Mouse (Mus musculus): ENCODE results near the gene Sytl2. TPM values are rescaled to one million over a fixed set of nuclear protein-coding genes. Genes with fewer than 3 reads are reported as not detected.
A peak's percentile ranks its signal among the peaks of the same experiment; 100 is the strongest.

Gene Sytl2
- total RNA-seq (2021), result 1 to 10 TPM; 2.1 to 3.3 TPM
- long read RNA-seq, experiment 1, result 0 reads
- long read RNA-seq, experiment 2, partial matches to known transcripts, result 0 of 2 reads
- long read RNA-seq, experiment 2, other reads (novel, unspliced or antisense), result 1 of 2 reads

DNA sequence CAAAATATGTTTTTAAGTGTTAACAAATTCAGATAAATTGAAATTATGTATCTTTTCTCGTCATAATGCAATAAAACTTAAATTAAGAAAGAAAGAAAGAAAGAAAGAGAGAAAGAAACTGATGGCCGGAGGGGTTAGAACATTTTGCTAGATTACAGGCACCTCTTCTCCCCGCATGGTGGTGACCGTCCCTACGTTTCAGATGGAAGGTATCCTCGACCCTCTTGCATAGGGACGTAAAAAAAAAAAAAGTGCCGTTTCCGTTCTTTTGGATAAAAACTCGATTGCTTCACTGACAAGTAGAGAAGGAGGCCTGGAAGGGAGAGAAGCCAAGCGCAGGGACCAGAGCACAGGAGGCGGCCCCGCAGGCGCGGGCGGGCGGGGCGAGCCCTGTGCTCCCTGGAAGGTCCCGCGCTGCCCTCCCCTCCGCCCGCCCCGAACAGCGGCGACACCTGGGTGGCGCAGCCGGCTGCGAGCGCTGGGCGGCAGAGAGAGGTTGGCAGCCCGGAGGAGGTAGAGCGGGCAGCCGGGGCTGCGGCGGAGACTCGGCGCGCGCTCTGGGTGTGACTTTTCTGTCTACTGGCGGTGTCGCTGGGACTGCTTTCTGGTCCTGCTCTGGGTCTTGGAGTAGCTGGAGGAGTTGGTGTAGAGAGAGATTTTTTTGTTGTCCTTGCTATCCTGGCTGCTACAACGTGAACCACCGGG is at the start of gene Sytl2:
Gene Sytl2, plus strand, starts transcription at position 311 of the 705 bp plus-strand sequence.
- peak; percentile 56 for DNase-seq

GRCm38 (mm10) chr7:90252946-90253345 is 49.1 kb upstream of the Sytl2 start:
- no peak for DNase-seq

DNA sequence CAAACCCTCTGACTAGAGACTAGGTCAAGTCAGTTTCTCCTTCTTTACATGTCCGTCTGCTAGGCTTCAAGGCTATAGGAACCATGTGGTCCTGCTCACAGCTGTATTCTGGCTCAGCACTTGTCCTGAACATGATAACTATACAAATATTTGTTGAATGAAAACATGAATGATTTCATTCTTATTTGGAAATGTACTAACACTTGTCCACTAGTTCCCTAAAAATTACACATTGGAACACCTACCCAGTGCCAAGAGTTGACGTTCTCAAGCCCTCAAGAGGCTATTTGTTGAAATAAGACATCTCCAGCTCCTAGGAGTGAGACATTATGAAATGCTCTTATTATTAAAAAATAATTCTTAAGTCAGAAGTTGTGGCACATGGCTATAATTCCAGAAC is 43.4 kb upstream of the Sytl2 start:
- peak in 1 of 2 experiments; percentile 69 for DNase-seq

GRCm38 (mm10) chr7:90259899-90260298 is 42.2 kb upstream of the Sytl2 start:
- DNase-seq, result no peak

- no peak for DNase-seq
Measured at GRCm38 (mm10) chr7:90261902-90262599, 40.0 kb upstream of the Sytl2 start.

DNA sequence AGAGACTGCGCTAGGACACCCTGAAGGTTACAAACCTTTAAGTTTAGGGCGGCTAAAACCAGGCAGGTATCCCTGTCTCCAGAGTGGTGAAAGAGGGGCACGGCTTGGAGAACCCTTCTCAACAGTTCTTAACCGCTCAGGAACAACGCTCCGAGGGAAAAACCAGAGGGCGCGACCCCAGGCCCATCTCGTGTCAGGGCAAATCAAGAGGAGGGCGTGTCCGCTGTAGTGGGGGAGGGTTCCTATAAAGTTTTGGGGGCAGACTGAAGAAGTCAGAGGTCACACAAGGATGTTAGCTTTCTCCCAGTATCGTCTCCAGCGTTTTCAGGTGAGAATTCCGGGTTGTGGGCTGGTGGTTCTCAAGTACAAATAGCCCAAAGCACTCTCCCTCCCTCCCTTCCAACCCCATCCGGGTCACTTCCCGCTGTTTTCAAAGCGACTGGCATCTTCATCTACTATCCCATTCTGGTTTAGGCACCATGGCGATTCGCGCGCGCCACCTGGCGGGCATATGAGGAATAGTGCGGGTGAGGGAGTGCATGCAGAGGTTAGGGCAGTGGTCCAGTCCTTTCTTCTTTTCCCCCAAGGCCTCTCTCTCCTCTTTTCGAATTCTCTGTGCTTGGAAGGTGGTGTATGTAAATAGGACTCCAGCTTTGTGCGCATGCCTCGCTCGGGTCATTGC is 36.6 kb upstream of the Sytl2 start, which contains the start of gene Ccdc83:
Gene Ccdc83, minus strand, starts transcription at position 489 of the 682 bp plus-strand sequence.
- DNase-seq, result peak; percentile 83 to 89

- no peak for DNase-seq
Measured at GRCm38 (mm10) chr7:90270141-90270540, 31.9 kb upstream of the Sytl2 start.

DNA sequence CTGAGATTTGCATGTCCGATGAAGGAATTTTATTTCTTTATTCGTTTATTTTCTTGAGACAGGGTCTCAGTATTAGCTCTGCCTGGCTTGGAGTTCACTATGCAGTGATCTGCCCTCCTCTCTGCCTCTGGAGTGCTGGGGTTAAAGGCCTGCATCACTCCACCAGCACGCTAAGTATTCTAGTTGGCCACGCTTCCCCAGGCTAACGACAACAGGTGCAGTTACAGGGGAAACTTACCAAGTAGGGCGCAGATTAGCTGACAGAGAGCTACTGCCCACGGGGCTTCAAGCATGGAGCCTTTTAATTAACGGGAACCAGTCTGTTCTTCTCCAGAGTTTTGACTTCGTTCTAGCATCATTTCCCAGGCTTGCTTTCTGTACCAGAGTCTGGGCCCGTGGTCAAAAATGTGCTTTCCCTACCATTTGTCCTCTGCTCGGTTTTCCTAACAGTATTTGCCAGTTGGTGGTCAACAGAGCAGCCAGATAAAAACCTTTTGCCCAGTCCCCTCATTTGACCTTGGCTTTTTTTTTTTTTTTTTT is 27.4 kb upstream of the Sytl2 start:
- DNase-seq, result peak in 1 of 2 experiments; percentile 18

DNA sequence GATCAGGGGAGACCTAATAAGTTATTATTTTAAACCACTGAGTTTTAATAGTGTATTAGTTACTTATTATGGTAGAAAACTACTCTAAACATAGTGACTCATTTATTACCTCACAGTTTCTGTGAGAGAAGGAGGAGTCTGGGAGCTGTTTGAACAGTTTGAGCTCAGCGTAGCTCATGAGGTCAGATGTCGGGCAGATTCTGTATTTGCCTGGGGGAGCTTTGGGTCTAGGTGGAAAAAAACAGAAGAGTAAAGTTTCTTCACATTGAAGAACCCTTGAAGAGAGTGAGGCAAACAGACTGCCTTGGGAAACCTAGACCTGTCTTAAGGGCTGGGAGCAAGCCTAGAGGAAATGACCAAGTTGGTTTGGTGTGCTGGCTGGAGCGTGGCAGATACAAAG is 24.8 kb upstream of the Sytl2 start:
- DNase-seq, result no peak

GRCm38 (mm10) chr7:90277769-90278168 is 24.3 kb upstream of the Sytl2 start:
- DNase-seq, result peak in 1 of 2 experiments; percentile 35

GRCm38 (mm10) chr7:90279136-90279535 is 22.9 kb upstream of the Sytl2 start:
- no peak for DNase-seq

GRCm38 (mm10) chr7:90280274-90280875 is 21.7 kb upstream of the Sytl2 start:
- peak in 1 of 2 experiments; percentile 42 for DNase-seq

DNA sequence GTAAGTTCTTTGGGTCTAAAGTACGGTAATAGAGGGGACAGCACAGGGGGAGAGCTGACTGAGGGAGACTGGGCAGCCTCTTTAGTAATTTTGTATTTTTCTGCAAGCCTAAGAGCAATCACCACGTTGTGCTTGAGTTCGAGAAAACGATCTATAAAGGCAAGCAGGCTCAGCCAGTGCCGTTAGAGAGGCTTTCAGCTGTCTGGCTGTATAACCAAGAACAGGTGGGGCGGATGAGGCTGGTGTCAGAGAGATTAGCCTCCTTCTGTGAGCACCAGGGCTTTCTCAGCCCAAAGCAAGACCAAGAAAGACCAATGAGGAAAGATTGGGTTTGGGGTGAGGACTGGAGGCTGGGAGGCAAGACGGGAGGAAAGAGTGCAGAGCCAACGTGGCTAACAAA is 21.2 kb upstream of the Sytl2 start:
- no peak for DNase-seq

GRCm38 (mm10) chr7:90281759-90282546 is 20.1 kb upstream of the Sytl2 start:
- DNase-seq, result no peak

- DNase-seq, result no peak
Measured at GRCm38 (mm10) chr7:90282786-90283185, 19.3 kb upstream of the Sytl2 start.

DNA sequence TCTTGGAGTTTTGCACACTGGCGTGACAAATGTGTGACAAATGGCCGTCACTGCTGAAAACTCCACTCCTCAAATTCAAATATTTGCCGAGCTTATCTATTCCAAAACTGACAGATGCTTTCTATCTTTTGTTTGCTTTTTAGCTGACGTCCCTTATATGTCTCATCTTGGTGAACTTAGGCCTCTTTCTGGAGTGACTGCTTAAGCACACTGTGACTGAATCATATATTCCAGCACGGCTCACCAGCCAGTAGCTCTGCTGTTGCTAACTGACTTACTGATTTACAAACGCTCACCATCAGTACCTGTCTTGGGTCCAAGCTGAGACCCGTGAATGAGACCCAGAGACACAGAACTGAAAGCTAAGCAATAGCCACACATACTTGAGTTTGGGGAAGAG is 17.3 kb upstream of the Sytl2 start:
- DNase-seq, result no peak

GRCm38 (mm10) chr7:90291885-90292284 is 10.2 kb upstream of the Sytl2 start:
- no peak for DNase-seq

- DNase-seq, result peak in 1 of 2 experiments; percentile 12
Measured at GRCm38 (mm10) chr7:90302647-90303552, 848 bp downstream of the Sytl2 start.

- no peak for DNase-seq
Measured at GRCm38 (mm10) chr7:90306079-90306478, 4.0 kb downstream of the Sytl2 start.

DNA sequence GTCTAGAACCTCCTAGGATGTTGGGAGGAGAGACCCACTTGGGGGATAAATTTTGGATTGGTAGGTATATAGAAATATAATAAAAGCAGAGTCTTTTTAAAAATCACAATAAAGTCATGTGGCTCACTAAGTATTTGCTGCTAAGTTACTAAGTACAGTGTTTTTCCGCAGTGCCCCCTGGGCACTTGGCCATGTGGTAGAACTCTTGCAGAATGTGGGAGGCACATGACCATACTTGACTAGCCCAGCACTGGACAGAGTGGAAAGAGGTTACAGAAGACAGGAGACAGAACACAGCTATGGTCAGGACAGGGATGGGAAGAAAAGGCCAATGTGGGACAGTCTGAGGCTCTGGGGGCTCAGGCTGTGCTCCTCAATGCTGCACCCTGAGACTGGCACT is 4.9 kb downstream of the Sytl2 start:
- DNase-seq, result no peak

Measured in heart, adult 18-20 months (tissue).